Mouse (Mus musculus): ENCODE measurements at regions not wholly inside any gene's neighbourhood (a gene's known extent, or its start where the extent isn't known, plus 50 kb on each side); places are given as distances from the start of the nearest gene placed in this dataset. TPM values are rescaled to one million over a fixed set of nuclear protein-coding genes. Genes with fewer than 3 reads are reported as not detected.

DNA sequence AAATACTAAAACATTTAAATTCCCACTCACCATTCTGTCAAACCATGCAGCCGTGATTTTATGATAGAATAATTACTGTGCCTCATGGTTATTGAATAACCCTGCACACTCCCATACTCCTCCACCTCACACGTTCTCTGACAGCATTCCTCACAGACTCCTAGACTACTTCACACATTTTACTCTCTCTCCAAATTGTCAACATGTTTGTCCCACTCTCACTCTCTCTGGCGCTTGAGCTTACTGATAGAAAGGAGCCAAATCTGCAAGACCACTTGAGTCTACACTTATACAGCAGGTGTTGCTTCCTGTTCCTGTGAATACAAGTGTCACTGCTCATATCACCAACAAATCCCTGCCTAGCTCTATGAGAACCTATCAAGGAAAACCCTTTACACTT, 102.9 kb upstream of the Sema3a start:
- Histone ChIP-seq H3K27ac (replicated peaks) (no peak overlapping the region), H3K27me3 (no peaks in the 10 kb centered on the region), H3K9ac (no peak overlapping the region), H3K4me3 (no peak overlapping the region), H3K9me3 (no peaks in the 10 kb centered on the region), H3K4me1 (replicated peaks) (no peaks in the 10 kb centered on the region), H3K36me3 (no peaks in the 10 kb centered on the region), H3K4me2 (no peak overlapping the region)
- ATAC-seq (ENCODE audit: low FRiP score, low read depth), result no peak
- WGBS, result 63% methylated on average over 3 of the region's 3 CpGs

DNA sequence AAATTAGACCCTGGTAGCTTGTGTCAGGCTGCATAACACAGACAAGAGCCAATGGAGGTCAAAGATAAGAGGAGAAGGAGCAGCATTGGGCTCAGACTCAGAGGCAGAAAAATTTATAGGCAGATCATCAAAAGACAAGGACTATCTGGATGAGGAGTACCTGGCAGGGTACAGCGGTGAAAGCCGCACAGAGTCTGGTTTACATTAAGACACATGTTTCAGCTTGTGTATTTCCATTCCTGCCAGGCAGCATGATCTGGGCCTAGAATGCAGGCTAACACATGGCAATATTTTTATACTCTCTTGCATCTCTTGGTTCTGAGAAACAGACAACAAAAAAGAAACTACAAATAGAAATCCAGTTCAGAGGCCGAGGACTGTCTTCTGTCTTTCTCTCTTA, 91.9 kb upstream of the Sema3a start:
- H3K27ac ChIP-seq (replicated peaks), result no peak overlapping the region
- no peak overlapping the region for H3K4me3 ChIP-seq
- no peaks in the 10 kb centered on the region for H3K4me1 ChIP-seq (replicated peaks)
- 91% methylated on average over 3 of the region's 3 CpGs for WGBS
- H3K36me3 ChIP-seq, result no peaks in the 10 kb centered on the region
- no peaks in the 10 kb centered on the region for H3K27me3 ChIP-seq
- no peaks in the 10 kb centered on the region for H3K9me3 ChIP-seq
- H3K9ac ChIP-seq, result no peak overlapping the region
- no peak for ATAC-seq (ENCODE audit: low FRiP score, low read depth)
- no peak overlapping the region for H3K4me2 ChIP-seq

- H3K4me3 ChIP-seq, result no peak overlapping the region
- no peaks in the 10 kb centered on the region for H3K36me3 ChIP-seq
- H3K4me2 ChIP-seq, result no peak overlapping the region
- H3K9ac ChIP-seq, result no peak overlapping the region
- H3K9me3 ChIP-seq, result no peaks in the 10 kb centered on the region
- no peak overlapping the region for H3K27ac ChIP-seq (replicated peaks)
- no peak for ATAC-seq (ENCODE audit: low FRiP score, low read depth)
- no peaks in the 10 kb centered on the region for H3K27me3 ChIP-seq
- WGBS, result 66% methylated on average over 2 of the region's 2 CpGs
- no peaks in the 10 kb centered on the region for H3K4me1 ChIP-seq (replicated peaks)
Observed at GRCm38 (mm10) chr5:13036127-13036526, 89.1 kb upstream of the Sema3a start.

DNA sequence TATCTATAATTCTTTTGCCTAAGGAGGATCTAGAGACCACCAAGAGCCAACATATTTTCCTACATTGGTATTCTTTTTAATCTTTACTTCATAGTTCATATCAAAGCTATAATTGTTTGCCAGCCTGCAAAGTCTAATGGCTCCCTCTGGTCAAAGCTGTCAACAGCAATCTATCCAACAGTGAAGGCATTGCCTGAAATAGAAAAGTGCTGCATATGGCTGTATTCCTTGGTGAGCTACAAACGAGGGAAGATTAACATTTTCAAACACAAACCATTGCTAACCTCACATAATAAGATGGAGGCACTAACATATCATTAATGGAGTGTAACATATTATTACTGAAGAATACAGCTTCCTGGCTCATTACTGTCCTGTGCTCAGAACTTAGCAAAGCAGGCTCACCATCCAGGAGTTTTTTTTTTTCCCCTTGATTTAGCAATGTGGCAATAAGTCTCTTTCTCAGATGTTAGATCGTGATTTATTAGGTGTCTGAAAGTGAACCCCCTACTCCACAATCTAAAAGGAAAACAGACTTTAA, 66.3 kb upstream of the Sema3a start:
- Histone ChIP-seq H3K27ac (replicated peaks) (no peak overlapping the region), H3K4me1 (replicated peaks) (no peaks in the 10 kb centered on the region), H3K4me3 (no peak overlapping the region), H3K36me3 (no peaks in the 10 kb centered on the region), H3K9ac (no peak overlapping the region), H3K4me2 (no peak overlapping the region), H3K9me3 (no peaks in the 10 kb centered on the region), H3K27me3 (no peaks in the 10 kb centered on the region)
- no peak for ATAC-seq (ENCODE audit: low FRiP score, low read depth)
- WGBS, result 54% methylated on average over 2 of the region's 2 CpGs

DNA sequence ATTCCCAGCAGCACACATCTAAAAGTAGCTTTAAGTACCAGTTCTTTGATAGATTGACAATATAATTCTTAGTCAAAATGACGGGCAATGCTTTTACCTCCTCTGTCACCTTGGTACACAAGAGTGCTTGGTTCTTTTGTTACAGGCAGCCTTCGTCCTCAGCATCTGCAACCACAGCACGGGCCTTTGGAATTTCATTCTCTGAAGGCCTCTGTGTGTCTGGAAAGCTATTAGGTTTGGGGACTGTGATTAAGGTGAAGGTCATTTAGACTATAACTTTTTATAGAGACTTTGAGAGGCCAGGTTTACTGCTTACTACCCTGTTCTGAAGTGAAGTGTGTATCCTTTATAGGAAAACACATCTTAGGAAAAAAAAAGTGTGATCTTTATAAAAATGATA, 58.3 kb upstream of the Sema3a start:
- Histone ChIP-seq H3K9ac (no peak overlapping the region), H3K27ac (replicated peaks) (no peak overlapping the region), H3K4me3 (no peak overlapping the region), H3K27me3 (no peaks in the 10 kb centered on the region), H3K9me3 (no peaks in the 10 kb centered on the region; the same call in 1 of the 2 replicates), H3K4me1 (replicated peaks) (no peaks in the 10 kb centered on the region), H3K4me2 (no peak overlapping the region), H3K36me3 (no peaks in the 10 kb centered on the region)
- no peak for ATAC-seq (ENCODE audit: low FRiP score, low read depth)
- WGBS, result 44% methylated on average over 3 of the region's 3 CpGs

Small RNAs in the stretch of these regions (microRNA-seq; reads per million reads assigned to microRNA genes)
- not detected for gene Gm23243

All from hindbrain, embryonic 15.5 days (tissue).